Mouse (Mus musculus): ENCODE measurements around the gene Atp1a2. TPM values are rescaled to one million over a fixed set of nuclear protein-coding genes. Genes with fewer than 3 reads are reported as not detected.

The Atp1a2 gene
- polyA plus RNA-seq, 1 experiment from 2014 or later: 2.0 TPM

DNA sequence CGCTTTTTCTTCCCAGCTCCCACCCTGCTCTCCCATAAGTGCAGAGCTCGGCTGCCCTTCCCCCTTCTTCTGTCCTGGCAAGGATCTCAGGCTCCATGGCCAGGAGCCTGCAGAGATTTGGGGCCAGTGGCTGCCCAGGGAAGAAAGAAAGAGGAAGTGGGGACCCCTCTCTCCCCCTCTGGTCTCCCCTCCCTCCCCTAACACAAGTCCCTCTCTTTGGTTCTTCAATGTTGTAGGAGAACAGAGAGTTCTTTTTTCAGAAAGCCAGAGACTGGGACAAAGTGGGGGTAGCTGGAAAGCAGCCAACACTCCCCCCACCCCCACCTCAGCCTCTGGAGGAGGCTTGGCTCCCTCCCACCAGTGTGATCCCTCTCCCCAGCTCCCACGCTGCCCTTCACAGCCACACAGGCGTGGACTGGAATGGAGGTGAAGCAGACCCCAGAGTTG lies 2.1 kb downstream of the Atp1a2 start:
- H3K27me3 ChIP-seq (ENCODE audit: poor library complexity, severe bottlenecking): peaks cover 52% of the 10 kb centered on the region
- H3K4me3 ChIP-seq: no peak overlapping the region
- H3K36me3 ChIP-seq (replicated peaks): no peaks in the 10 kb centered on the region
- H3K9me3 ChIP-seq: no peaks in the 10 kb centered on the region
- 60% methylated on average over 4 of the region's 4 CpGs for WGBS
- peaks cover 56% of the 10 kb centered on the region for H3K4me1 ChIP-seq
- H3K27ac ChIP-seq: peak overlapping the region; percentile 56; the same call in 1 of the 2 replicates
- DNase-seq (ENCODE audit: extremely low spot score, low spot score): no peak

DNA sequence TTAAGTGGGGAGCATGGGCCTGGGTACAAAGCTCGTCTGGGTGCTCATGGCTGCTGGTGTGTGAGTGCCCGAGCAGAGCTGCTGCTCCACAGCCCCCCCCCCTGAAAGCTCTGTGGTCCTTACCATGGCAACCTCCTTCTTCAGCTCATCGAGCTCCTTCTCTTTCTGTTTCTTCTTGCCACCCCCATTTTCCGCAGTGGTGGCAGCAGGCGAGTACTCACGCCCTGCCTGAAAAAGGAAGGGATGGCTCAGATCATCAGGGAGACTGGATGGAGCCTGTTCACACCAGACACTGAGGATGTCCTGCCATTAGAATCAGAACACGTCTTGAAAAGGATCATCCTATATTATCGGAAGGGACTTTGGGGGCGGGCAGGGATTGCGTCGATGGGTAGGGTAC lies 4.4 kb downstream of the Atp1a2 start:
- peaks cover 29% of the 10 kb centered on the region for H3K27me3 ChIP-seq (ENCODE audit: poor library complexity, severe bottlenecking)
- WGBS: 91% methylated on average over 11 of the region's 11 CpGs
- peaks cover 36% of the 10 kb centered on the region for H3K4me1 ChIP-seq
- peak overlapping the region; percentile 4; the same call in 1 of the 2 replicates for H3K27ac ChIP-seq
- no peaks in the 10 kb centered on the region for H3K36me3 ChIP-seq (replicated peaks)
- H3K9me3 ChIP-seq: no peaks in the 10 kb centered on the region
- H3K4me3 ChIP-seq: no peak overlapping the region
- DNase-seq (ENCODE audit: extremely low spot score, low spot score): no peak

DNA sequence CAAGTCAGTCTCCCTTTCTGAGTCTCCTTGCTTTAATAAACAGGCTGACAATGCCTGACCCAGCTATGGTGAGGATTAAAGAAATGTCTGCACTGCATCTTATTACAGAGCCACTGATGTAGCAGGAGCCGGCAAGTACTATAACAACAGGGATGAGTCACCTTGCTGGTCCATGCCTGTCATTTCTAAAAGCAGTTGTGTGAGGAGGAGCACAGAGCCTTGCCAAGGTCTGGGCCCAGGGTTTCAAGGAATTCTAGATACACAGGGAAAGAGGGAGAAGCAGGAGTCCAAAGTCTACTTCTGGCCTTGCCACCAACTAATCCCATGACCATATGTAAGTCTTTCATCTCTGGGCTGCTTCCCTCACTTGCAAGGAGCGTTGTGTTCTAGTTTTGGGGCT lies 5.0 kb downstream of the Atp1a2 start:
- H3K36me3 ChIP-seq (replicated peaks): no peaks in the 10 kb centered on the region
- no peaks in the 10 kb centered on the region for H3K9me3 ChIP-seq
- H3K4me1 ChIP-seq: peaks cover 30% of the 10 kb centered on the region
- 93% methylated on average over 2 of the region's 2 CpGs for WGBS
- no peak overlapping the region; the same call in 1 of the 2 replicates for H3K27ac ChIP-seq
- no peak for DNase-seq (ENCODE audit: extremely low spot score, low spot score)
- peaks cover 24% of the 10 kb centered on the region for H3K27me3 ChIP-seq (ENCODE audit: poor library complexity, severe bottlenecking)
- H3K4me3 ChIP-seq: no peak overlapping the region

DNA sequence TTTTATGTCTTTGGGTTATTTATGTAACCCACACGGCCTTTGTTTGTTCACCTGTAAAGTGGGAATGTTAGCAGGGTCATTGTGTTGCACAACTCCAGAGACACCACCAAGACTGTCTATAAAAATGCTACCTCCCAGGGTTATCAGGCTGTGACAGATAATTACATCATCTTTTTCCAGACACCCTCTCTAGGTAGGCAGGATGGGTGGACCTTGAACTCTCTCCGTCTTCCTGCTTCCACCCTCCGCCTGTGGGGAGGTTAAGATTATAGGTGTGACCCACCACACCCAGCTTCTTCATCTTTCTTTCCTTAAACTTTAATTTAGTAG lies 8.3 kb downstream of the Atp1a2 start:
- Histone ChIP-seq H3K4me1 (peaks cover 4% of the 10 kb centered on the region; the same call in 1 of the 2 replicates), H3K27me3 (ENCODE audit: poor library complexity, severe bottlenecking) (no peaks in the 10 kb centered on the region), H3K4me3 (no peak overlapping the region), H3K9me3 (no peaks in the 10 kb centered on the region), H3K36me3 (replicated peaks) (no peaks in the 10 kb centered on the region), H3K27ac (no peak overlapping the region)
- WGBS: 92% methylated on average over 3 of the region's 3 CpGs
- DNase-seq (ENCODE audit: extremely low spot score, low spot score): no peak

DNA sequence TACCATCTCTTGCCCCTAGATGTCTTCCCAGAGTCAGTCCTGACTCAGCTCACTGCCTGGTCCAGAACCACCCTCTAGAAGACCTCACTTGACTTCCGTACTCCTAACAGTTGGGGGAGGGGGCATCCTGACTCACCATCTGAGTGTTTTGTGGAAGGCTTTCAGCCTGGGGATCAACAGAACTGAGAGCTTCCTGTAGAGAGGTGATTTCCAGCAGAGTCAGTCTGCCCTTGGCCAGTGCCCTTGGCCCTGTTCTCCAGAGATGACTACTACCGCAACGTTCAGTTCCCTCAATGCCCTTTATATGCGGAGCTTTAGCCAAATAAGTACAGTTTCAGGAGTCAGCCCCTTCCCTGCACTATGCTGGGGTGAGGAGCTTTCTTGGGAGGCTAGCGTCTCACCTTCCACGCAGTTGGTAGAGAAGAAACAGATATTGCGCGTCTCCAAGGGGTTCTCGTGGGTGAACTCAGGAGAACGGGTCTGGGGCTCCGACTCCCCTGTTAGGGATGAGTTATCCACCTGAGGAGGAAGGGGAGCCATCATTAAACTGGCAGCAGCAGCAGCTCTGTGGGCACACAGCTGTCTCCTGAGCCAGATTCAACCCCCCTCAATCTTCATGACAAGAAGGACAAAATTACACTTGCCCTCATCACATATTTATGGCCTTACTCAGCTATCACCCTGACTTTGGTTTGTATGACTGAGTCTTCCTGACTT lies 8.8 kb downstream of the Atp1a2 start:
- H3K36me3 ChIP-seq (replicated peaks): no peaks in the 10 kb centered on the region
- H3K27me3 ChIP-seq (ENCODE audit: poor library complexity, severe bottlenecking): no peaks in the 10 kb centered on the region
- H3K27ac ChIP-seq: no peak overlapping the region
- H3K4me3 ChIP-seq: no peak overlapping the region
- no peaks in the 10 kb centered on the region for H3K9me3 ChIP-seq
- no peak for DNase-seq (ENCODE audit: extremely low spot score, low spot score)
- 91% methylated on average over 11 of the region's 11 CpGs for WGBS
- H3K4me1 ChIP-seq: peaks cover 4% of the 10 kb centered on the region; the same call in 1 of the 2 replicates

DNA sequence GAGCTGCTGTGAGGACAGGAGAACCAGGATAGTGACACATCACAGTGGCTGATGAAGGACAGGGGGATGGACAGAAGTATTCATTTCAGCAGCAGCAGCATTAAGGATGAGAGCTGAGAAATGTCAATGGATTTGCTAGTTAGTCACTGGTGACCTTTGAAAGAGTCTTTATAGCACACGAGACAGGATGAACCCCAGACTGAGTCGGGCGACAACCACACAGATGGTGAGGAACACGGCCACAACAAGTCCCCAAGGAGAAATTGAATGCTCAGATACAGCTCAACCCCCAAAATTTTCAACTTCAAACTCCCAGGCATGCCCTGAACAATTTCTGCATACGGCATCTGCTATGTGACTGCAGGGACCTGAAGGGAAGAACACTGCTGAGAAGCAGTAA lies 11.1 kb downstream of the Atp1a2 start:
- Histone ChIP-seq H3K4me3 (no peak overlapping the region), H3K36me3 (replicated peaks) (no peaks in the 10 kb centered on the region), H3K4me1 (peaks cover 4% of the 10 kb centered on the region; the same call in 1 of the 2 replicates), H3K9me3 (no peaks in the 10 kb centered on the region), H3K27me3 (ENCODE audit: poor library complexity, severe bottlenecking) (no peaks in the 10 kb centered on the region), H3K27ac (no peak overlapping the region)
- no peak for DNase-seq (ENCODE audit: extremely low spot score, low spot score)
- WGBS: 95% methylated on average over 5 of the region's 5 CpGs

DNA sequence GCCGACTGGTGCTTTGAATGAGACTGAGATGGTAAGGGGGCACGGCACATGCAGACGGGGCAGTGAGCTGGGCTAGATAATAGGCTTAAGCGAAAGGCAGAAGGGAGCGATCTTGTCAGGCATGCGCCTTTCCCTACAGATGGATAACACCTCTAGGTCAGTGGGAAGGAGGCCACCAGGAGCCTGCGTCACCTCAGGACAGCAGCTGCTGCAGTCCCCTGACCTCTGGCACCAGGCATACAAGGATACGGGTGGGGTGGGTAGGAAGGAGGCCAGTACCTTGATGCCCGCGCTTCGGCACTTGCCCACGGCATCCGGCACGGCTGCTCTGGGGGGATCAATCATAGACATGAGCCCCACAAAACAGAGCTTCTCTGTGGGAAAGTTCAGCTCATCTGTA lies 13.6 kb downstream of the Atp1a2 start:
- H3K4me3 ChIP-seq: no peak overlapping the region
- H3K36me3 ChIP-seq (replicated peaks): no peaks in the 10 kb centered on the region
- DNase-seq (ENCODE audit: extremely low spot score, low spot score): no peak
- 91% methylated on average over 14 of the region's 14 CpGs for WGBS
- H3K4me1 ChIP-seq: peaks cover 11% of the 10 kb centered on the region; the same call in 1 of the 2 replicates
- H3K27ac ChIP-seq: no peak overlapping the region
- H3K9me3 ChIP-seq: no peaks in the 10 kb centered on the region
- H3K27me3 ChIP-seq (ENCODE audit: poor library complexity, severe bottlenecking): no peaks in the 10 kb centered on the region

DNA sequence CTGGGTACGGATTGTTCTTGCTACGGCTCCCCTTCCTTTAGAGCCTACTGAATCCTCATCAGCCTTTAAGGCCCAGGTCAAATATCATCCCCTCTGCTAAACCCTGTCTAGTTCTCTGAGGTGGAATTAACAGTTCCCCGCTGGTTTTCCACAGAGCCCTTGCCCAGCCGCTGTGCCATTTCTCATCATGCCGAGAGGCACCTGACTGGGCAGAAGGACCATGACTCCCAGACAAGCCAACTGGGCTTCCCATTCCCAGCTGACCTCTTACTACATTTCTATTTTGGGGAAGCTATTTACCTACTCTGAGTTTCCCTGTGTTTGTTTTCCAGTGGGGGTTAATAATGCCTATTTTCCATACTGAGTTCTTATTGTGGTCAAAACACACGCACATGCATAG lies 14.8 kb downstream of the Atp1a2 start:
- Histone ChIP-seq H3K27ac (no peak overlapping the region), H3K4me3 (no peak overlapping the region), H3K9me3 (no peaks in the 10 kb centered on the region), H3K27me3 (ENCODE audit: poor library complexity, severe bottlenecking) (no peaks in the 10 kb centered on the region), H3K36me3 (replicated peaks) (no peaks in the 10 kb centered on the region), H3K4me1 (peaks cover 11% of the 10 kb centered on the region; the same call in 1 of the 2 replicates)
- 90% methylated on average over 6 of the region's 6 CpGs for WGBS
- DNase-seq (ENCODE audit: extremely low spot score, low spot score): no peak

DNA sequence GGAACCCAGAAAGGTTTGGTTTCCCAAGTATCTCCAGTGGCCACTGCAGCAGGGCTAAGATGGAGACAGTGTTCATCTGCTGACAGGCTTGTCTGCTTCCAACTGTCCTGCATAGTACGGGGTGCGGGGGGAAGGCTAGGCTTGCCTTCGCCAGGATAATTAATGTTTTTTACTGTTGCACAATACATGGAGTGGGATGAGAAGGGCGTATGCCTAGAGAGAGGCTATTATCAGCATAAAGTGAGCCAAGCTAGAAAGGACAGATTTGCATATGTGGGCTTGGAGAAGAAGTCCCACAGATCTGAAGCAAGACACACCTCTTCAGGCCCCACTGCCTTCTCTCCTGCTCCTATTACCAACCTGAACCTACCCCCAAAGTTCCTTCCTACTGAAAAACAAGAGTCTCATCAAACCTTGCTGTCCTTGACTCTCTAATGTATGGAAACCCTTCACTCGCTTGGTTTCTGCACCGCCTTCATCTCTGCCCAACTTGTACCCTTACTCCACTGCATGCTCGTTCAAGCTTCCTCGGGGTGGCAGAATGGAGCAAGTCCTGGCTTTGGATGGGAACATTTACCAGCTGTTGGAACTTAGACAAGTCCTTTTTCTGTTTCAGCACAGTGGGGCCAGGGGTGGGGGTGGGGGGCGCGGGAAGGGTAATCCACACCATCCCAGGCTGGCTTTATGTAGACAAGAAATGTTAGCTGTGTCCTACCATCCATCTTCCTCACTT lies 16.2 kb downstream of the Atp1a2 start:
- Histone ChIP-seq H3K27ac (no peak overlapping the region), H3K36me3 (replicated peaks) (no peaks in the 10 kb centered on the region), H3K27me3 (ENCODE audit: poor library complexity, severe bottlenecking) (no peaks in the 10 kb centered on the region), H3K4me1 (peaks cover 11% of the 10 kb centered on the region; the same call in 1 of the 2 replicates), H3K4me3 (no peak overlapping the region), H3K9me3 (no peaks in the 10 kb centered on the region)
- DNase-seq (ENCODE audit: extremely low spot score, low spot score): no peak
- WGBS: 92% methylated on average over 10 of the region's 10 CpGs

DNA sequence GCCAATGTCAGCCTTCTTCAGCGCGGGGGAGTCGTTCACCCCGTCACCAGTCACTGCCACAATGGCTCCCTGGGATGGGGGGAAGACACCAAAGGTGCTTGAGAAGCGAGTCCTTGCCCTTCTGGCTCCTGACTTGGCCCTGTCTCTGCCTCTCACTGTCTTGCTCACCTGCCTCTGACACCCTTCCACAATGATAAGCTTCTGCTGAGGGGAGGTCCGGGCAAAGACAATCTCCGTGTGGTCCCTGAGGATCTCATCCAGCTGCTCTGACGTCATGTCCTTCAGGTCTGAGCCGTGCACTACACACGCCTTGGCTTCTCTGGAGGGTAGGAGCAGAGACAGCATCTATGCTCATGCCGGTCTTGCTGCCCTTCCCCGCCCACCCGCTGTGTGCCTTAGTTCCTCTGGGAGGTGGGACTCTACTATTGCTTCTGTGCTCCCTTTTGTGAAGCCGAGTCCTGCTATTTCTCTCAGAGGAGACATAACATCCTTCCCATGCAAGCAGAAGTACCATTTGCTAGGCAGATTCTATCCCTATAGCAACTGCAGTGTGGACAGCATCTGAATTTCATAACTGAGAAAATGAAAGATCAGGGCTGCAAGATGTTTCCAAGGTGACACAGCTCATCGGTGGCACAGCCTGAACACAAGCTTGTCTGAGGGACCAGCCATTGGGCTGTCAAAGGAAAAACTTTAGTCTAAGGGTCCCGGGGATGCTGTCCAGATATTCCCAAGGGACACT lies 17.9 kb downstream of the Atp1a2 start:
- Histone ChIP-seq H3K27me3 (ENCODE audit: poor library complexity, severe bottlenecking) (no peaks in the 10 kb centered on the region), H3K9me3 (no peaks in the 10 kb centered on the region), H3K36me3 (replicated peaks) (no peaks in the 10 kb centered on the region), H3K4me1 (peaks cover 7% of the 10 kb centered on the region; the same call in 1 of the 2 replicates), H3K4me3 (no peak overlapping the region), H3K27ac (0 out of 2 replicates have a peak overlapping the region, but pooled peaks have one; percentile 5)
- DNase-seq (ENCODE audit: extremely low spot score, low spot score): no peak
- 86% methylated on average over 16 of the region's 16 CpGs for WGBS

DNA sequence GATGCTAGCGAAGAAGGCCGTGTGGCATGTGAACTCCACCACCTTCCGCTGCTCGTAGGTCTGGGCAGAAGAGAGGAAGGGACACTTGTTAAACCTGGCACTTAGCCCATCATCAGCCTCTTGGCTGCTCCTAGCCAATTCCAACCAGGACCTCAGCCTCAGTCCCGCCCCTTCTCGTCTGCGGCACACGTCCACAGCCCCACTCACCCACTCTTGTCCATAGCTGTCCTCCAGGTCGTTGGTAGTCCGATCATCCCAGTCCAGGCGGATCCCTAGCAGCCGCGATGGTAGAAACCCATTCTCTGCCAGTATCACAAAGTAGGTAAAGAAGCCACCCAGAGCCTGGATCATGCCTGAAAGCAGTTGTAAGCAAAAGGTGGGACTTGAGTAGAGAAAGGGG lies 19.5 kb downstream of the Atp1a2 start:
- Histone ChIP-seq H3K27ac (no peak overlapping the region), H3K9me3 (no peaks in the 10 kb centered on the region), H3K27me3 (ENCODE audit: poor library complexity, severe bottlenecking) (no peaks in the 10 kb centered on the region), H3K4me1 (peaks cover 16% of the 10 kb centered on the region), H3K4me3 (no peak overlapping the region), H3K36me3 (replicated peaks) (no peaks in the 10 kb centered on the region)
- no peak for DNase-seq (ENCODE audit: extremely low spot score, low spot score)
- WGBS: 98% methylated on average over 13 of the region's 13 CpGs

DNA sequence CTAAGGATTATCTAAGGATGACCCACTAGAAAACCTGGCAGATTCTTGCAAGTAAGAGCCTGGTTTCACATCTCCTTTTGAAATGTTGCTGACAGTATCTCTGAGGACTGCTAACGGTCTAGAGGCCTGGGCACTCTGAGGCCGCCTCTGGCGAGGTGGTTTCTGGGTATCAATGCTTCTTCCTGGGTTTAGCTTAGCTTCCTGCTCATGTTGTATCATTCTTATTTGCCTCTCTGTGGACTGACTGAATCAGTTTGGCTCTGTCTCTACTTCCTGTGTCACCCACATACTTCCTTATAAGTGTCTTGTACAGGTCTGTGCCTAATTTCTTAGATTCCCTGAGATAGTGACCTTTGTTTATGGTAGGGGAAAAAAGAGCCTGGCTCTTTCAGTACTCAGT lies 20.7 kb downstream of the Atp1a2 start:
- Histone ChIP-seq H3K9me3 (no peaks in the 10 kb centered on the region), H3K27me3 (ENCODE audit: poor library complexity, severe bottlenecking) (no peaks in the 10 kb centered on the region), H3K4me3 (no peak overlapping the region), H3K4me1 (peaks cover 18% of the 10 kb centered on the region), H3K27ac (no peak overlapping the region), H3K36me3 (replicated peaks) (no peaks in the 10 kb centered on the region)
- WGBS: 86% methylated on average over 3 of the region's 3 CpGs
- no peak for DNase-seq (ENCODE audit: extremely low spot score, low spot score)

Data from forebrain, embryonic 10.5 days (tissue).